Mouse (Mus musculus) E14TG2a.4 (cell line): ENCODE measurements at regions not wholly inside any gene's neighbourhood (a gene's known extent, or its start where the extent isn't known, plus 50 kb on each side); places are given as distances from the start of the nearest gene placed in this dataset.

Experiments
- CTCF ChIP-seq: conservative IDR thresholded peaks from 2 replicates; pipeline ENCODE4 v1.5.1; 2014; ENCODE audit warnings: low read length
- NANOG ChIP-seq: IDR thresholded peaks from 2 replicates; pipeline ENCODE4 v1.6.1; 2014; ENCODE audit warnings: borderline replicate concordance, low read length, mixed read lengths
- POU5F1 ChIP-seq: IDR thresholded peaks from 2 replicates; pipeline ENCODE4 v1.6.1; 2014; ENCODE audit warnings: low read length, borderline replicate concordance

GRCm38 (mm10) chr13:3476884-3477283 lies 61.0 kb upstream of the Gdi2 start:
- TF ChIP-seq CTCF (no peak), NANOG (no peak), POU5F1 (no peak)
